Mouse (Mus musculus) kidney, adult 2 months (tissue): Measurements from ENCODE around the gene Cd7.

Source experiments
- CTCF ChIP-seq: fragments of 200-500 bp; conservative IDR thresholded peaks from 2 replicates; pipeline ENCODE4 v1.5.1; 2011; ENCODE audit warnings: low read depth, mild to moderate bottlenecking, control low read depth, low read length, moderate library complexity, mixed read lengths; ENCODE audit not compliant: insufficient read depth, insufficient read length
- POLR2A ChIP-seq: fragments of 200-500 bp; IDR thresholded peaks from one replicate; pipeline ENCODE4 v1.6.1; 2011; ENCODE audit warnings: low read depth, low read length, control low read depth

- TF ChIP-seq CTCF = no peak
- TF ChIP-seq POLR2A = no peak
Measured at GRCm38 (mm10) chr11:121086296-121086695, 47.1 kb upstream of the Cd7 start.
